Mouse (Mus musculus): ENCODE data around the gene Nos1ap.

The Nos1ap gene

GRCm38 (mm10) chr1:170466099-170467009 lies 123.3 kb downstream of the Nos1ap start:
- no peak for DNase-seq (ENCODE audit: low read depth, low spot score)

- no peak for DNase-seq (ENCODE audit: low read depth, low spot score)
Observed at GRCm38 (mm10) chr1:170462140-170462539, 127.5 kb downstream of the Nos1ap start.

DNA sequence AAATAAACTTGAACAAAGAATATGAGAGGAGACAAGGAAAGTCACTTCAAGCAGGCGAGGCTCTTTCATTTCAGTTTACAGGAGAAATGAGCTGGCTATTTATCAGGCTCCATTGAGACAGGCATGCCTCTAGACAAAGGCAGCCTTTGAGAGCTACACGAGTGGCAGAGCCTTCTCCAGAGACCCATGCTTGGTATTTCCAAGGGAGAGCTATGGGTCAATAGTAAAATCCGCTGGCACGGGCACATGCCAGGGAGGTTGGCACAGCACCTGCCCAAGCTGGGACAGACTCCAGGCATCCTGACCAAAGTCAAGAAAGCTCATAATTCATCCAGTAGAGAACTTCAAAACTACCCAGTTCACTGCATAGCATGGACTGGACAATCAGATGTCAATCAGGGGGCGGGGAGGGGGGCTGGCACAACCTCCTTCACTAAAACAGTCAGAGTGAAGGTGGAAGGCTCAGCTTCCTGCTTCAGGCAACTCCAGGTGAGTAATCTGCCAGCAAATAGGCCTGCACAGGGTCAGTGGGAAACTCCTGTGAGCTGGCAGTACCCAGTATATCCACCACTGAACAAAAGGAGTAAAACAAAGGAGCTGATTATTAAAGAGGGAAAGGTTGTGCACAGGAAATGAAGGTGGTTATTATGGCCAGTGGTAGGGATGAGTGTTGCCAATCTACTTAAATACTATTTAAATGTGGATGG lies 129.6 kb downstream of the Nos1ap start:
- DNase-seq (ENCODE audit: low read depth, low spot score): no peak

DNA sequence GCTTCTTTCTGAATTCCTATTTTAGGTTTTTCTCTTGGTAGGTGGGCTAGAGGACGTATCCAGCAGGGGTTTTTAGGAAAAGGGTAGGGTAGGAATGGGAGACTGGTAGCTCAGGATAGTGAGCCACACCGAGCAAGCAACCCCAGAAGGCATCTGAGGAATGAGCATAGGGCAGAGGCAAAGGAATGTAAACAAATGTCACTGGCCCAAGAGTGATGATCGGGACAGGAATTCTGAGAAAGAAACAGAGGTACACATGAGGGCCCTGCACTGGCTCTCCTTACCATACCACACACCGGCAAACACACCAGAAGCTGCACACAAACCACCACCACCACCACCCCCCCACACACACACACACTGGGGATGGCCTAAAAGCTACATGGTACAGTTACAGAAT lies 132.0 kb downstream of the Nos1ap start:
- no peak for DNase-seq (ENCODE audit: low read depth, low spot score)

- no peak for DNase-seq (ENCODE audit: low read depth, low spot score)
Observed at GRCm38 (mm10) chr1:170455910-170456700, 133.6 kb downstream of the Nos1ap start.

DNA sequence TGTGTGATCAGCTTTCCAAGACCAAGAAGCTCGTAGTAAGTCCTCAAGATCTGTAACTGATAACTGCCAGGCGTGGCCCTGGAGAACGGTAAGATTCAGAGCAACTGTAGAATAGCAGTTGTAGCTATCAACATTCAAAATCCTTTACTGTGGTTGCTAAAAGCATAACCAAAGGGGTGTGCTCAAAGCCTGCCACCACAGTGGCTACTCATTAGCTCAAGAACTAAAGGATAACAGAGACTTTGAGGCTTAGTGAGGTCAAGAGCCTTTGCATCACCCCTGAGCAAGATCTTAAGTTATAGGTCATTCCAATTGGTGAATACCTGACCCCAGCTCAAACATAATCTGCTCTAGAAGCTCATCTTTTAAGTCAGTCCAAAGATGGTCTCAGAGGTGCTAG lies 134.3 kb downstream of the Nos1ap start:
- DNase-seq (ENCODE audit: low read depth, low spot score): no peak

- no peak for DNase-seq (ENCODE audit: low read depth, low spot score)
Observed at GRCm38 (mm10) chr1:170453455-170453854, 136.2 kb downstream of the Nos1ap start.

GRCm38 (mm10) chr1:170448244-170448643 lies 141.4 kb downstream of the Nos1ap start:
- no peak for DNase-seq (ENCODE audit: low read depth, low spot score)

- DNase-seq (ENCODE audit: low read depth, low spot score): no peak
Observed at GRCm38 (mm10) chr1:170445458-170445857, 144.2 kb downstream of the Nos1ap start.

DNA sequence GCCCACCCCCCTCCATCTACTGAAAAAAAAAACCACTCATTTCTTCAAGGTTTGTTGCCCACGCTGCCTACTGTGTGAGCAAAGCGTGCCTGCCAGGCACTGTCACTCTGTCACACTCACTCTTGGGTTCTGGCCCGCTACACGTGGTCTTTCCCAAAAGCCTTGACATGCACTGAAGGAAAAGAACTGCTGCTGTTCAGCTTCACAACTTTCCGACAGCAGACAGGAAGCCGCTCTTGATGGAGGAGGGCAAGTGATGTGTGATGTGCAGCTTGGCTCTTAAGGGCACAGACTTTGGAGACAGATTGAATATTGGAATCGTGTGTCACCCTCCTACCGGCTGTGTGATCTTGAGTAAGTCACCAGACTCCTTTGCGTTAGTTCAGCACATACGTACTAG lies 149.3 kb downstream of the Nos1ap start:
- DNase-seq (ENCODE audit: low read depth, low spot score): no peak

DNA sequence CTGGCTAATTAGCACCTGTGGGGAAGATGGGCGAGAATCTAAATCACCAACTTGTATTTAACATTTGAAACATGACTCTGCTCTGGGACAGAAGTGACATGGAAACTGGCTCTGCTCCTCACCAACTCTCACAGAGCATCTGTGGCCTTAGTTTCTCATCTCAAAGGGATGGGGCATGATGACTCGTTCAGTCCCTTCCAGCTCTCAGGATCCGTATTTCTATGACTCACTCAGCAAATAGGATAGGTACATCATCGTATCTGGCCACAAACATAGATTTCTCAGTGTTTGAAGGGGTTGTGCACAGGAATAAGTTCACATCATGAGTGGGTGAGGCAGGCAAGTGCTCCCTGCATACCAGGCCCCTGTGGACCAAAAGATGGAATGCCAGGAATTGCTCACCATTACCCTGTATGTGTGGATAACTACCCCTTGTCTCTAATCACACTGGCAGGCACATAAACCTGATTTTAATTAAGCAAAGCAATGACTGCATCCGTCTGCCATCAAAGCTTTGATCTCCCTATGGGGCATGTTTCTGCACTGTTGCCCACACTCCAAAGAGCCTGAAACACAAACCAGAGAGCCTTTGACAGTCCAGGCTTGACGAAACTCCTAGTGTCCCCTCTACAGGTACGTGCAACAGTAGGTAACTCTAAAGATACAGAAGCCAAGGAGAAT lies 151.1 kb downstream of the Nos1ap start:
- DNase-seq (ENCODE audit: low read depth, low spot score): no peak

DNA sequence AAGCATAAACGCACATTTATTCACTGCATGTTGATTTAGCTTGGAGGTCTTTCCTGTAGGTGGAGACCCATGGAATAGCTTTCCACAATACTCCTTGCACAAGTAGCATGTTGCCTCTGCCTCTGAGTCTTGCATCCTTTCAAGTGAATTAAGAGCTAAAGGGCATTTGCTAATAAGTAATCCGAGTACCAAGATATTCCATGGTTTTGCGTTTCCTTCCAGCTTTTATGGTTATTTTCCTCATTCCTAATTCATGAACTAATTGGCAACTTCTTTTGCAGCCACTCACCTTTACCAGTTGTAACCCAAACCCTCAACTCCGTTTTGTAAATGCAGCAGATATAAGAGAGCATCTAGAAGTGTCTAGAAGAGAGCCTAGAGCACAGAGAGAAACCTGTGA lies 155.5 kb downstream of the Nos1ap start:
- DNase-seq (ENCODE audit: low read depth, low spot score): no peak

DNA sequence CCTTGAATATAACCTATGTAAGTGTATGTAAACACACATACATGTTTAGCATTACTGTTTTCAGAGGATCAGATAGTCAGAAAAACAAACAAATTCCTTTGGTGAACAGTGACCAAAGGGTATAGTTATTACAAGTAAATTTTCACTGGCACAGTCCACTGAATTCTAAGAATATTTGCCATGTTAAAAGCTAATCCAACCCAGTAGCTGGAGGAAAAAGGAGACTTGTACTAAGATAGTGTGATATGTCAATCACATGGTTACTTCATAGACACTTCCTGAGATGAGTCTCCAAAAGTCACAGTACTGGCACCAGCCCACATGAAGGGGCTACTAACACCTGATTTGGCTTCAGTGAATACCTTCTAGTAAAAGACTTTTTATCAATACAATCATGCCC lies 156.0 kb downstream of the Nos1ap start:
- DNase-seq (ENCODE audit: low read depth, low spot score): no peak

DNA sequence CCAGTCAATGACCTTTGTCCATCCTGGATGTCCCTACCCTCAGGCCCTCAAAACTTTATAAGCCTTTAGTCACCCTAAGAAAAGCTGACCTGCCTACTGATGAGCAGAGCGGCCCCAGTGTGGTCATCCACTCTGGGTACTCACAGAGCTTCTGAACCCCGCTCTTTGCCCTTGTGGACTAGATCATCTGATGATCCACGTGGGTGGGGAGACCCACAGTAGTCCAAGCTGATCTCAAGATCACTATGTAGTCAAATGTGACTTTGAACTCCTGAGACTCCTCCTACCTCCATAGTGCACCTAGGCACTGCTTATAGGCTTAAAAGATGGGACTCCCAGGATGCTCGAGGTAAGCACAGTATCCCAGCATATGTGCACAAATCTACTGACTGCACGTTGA lies 157.4 kb downstream of the Nos1ap start:
- no peak for DNase-seq (ENCODE audit: low read depth, low spot score)

GRCm38 (mm10) chr1:170431312-170431711 lies 158.3 kb downstream of the Nos1ap start:
- no peak for DNase-seq (ENCODE audit: low read depth, low spot score)

DNA sequence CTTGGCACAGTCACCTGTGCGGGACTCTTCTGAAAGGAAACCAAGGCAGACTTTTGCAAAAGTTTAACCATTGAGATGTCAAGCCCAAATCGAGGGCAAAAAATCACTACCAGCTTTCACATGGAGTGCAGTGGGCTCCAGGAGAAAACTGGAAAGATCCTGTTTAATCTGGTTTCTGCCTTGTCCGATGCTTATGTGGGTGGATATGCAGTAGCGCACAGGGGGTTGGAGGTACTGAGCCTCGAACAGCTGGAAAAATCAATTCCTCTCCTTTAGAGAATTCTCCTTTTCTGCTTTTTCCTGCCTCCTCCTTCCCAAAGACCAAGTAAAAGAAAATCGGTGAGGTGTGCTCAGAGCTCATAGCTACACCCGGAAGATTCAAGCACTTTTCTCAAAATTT lies 159.0 kb downstream of the Nos1ap start:
- no peak for DNase-seq (ENCODE audit: low read depth, low spot score)

- DNase-seq (ENCODE audit: low read depth, low spot score): no peak
Observed at GRCm38 (mm10) chr1:170429656-170430055, 160.0 kb downstream of the Nos1ap start.

DNA sequence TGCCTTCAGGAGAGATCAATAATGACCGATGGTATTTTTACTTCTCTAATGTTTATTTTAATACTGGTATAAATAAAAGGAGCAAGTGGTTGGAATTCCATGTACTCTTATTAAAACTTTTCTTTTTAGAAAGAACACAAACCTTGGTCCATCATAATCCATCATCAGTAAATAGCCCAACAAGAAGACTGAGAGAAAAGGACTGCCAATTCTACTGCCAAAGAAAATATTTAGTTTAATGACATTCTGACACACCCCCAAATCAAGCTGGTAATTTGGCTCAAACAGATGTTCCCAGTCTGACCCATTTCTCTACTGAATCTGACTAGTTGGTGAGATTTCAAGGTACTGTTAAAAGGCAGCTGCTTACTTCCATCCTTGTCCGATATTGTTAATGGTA lies 161.5 kb downstream of the Nos1ap start:
- DNase-seq (ENCODE audit: low read depth, low spot score): no peak

- DNase-seq (ENCODE audit: low read depth, low spot score): no peak
Observed at GRCm38 (mm10) chr1:170424258-170424889, 165.3 kb downstream of the Nos1ap start.

GRCm38 (mm10) chr1:170423048-170423447 lies 166.6 kb downstream of the Nos1ap start:
- DNase-seq (ENCODE audit: low read depth, low spot score): no peak

DNA sequence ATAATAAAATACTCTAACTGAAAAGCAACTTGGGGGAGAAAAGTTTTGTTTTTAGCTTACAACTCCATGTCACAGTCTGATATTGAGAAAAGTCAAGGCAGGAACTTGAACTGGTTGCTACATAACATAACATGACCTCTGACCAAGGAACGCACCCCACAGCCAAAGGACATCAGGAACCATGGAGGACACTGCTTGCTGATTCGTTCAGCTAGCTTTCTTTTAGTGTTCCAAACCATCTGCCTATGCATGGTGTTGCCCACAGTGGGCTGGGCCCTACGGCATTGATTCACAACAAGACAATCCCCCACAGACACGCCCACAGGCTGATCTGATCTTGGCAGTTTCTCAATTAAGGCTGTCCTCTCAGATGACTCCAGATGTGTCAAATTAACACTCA lies 167.5 kb downstream of the Nos1ap start:
- no peak for DNase-seq (ENCODE audit: low read depth, low spot score)
